Mouse (Mus musculus) spleen, adult 2 months (tissue): ENCODE data around the gene Agbl4. TPM values are rescaled to one million over a fixed set of nuclear protein-coding genes. Genes with fewer than 3 reads are reported as not detected.

Experiments used
- DNase-seq, 2 experiments: peaks; one replicate each; pipeline versions ENCODE4 v3.0.0 to v3.0.0-alpha.2; 2012 to 2021; ENCODE audit warnings: low spot score in 2 of 2, low read depth in 1 of 2
- H3K27ac ChIP-seq: fragments of 200-500 bp; 2 replicates; pipeline ENCODE4 v1.5.1; 2012; ENCODE audit warnings: low read length, inconsistent platforms; ENCODE audit not compliant: insufficient read depth
- H3K27me3 ChIP-seq: fragments of 200-500 bp; 2 replicates; pipeline ENCODE4 v1.6.1; 2012; ENCODE audit warnings: mild to moderate bottlenecking, moderate library complexity, low read length, inconsistent platforms; ENCODE audit not compliant: control insufficient read depth, insufficient read depth
- H3K36me3 ChIP-seq: fragments of 200-500 bp; 2 replicates; pipeline ENCODE4 v1.6.1; 2012; ENCODE audit warnings: mild to moderate bottlenecking, low read length, inconsistent platforms; ENCODE audit not compliant: control insufficient read depth, insufficient read depth
- H3K4me1 ChIP-seq: fragments of 200-500 bp; 2 replicates; pipeline ENCODE4 v1.6.1; 2011; ENCODE audit warnings: inconsistent platforms; ENCODE audit not compliant: control insufficient read depth, insufficient read depth, insufficient read length
- H3K4me3 ChIP-seq: fragments of 200-500 bp; 2 replicates; pipeline ENCODE4 v1.5.1; 2011; ENCODE audit warnings: mild to moderate bottlenecking, inconsistent platforms; ENCODE audit not compliant: insufficient read depth, insufficient read length; ENCODE audit errors: extremely low read depth
- CTCF ChIP-seq: fragments of 200-500 bp; IDR thresholded peaks from 2 replicates; pipeline ENCODE4 v1.5.1; 2011; ENCODE audit warnings: mild to moderate bottlenecking, inconsistent platforms; ENCODE audit not compliant: insufficient read depth, insufficient read length, insufficient replicate concordance; ENCODE audit errors: extremely low read depth
- POLR2A ChIP-seq: fragments of 200-500 bp; IDR thresholded peaks from 2 replicates; pipeline ENCODE4 v1.6.1; 2011; ENCODE audit warnings: low read depth, low read length, inconsistent platforms
- WGBS: fragments of 180-500 bp; shearing (Covaris S2); methylation state at CpG from one replicate; pipeline ENCODE4 v1.1.7; 2018; 5-methylcytosine and 5-hydroxymethylcytosine counted together
- polyA plus RNA-seq: library from polyadenylated mRNA; depleted of rRNA; stranded (reverse); fragments of >200 nt; gene quantifications from 2 replicates; pipeline ENCODE4 v1.2.3, GENCODE M21; 2012

The Agbl4 gene
- polyA plus RNA-seq, 1 experiment, result 0.18 TPM

GRCm38 (mm10) chr4:111579115-111579862 lies 1181.8 kb downstream of the Agbl4 start:
- no peaks in the 10 kb centered on the region for H3K4me1 ChIP-seq

GRCm38 (mm10) chr4:111579863-111580224 lies 1182.4 kb downstream of the Agbl4 start:
- no peak for DNase-seq
- no peak for TF ChIP-seq CTCF
- TF ChIP-seq POLR2A, result no peak
- WGBS, result 69% methylated on average over 4 of the region's 4 CpGs
- H3K27ac ChIP-seq, result no peak overlapping the region
- no peaks in the 10 kb centered on the region for H3K36me3 ChIP-seq
- no peak overlapping the region for H3K4me3 ChIP-seq
- no peaks in the 10 kb centered on the region for H3K4me1 ChIP-seq
- no peaks in the 10 kb centered on the region for H3K27me3 ChIP-seq

More at GRCm38 (mm10) chr4:111579115-111579862, 1181.8 kb downstream of the Agbl4 start:
- H3K27me3 ChIP-seq, result no peaks in the 10 kb centered on the region
- WGBS, result 72% methylated on average over 4 of the region's 4 CpGs
- no peak overlapping the region for H3K27ac ChIP-seq
- H3K36me3 ChIP-seq, result no peaks in the 10 kb centered on the region
- TF ChIP-seq POLR2A (no peak), CTCF (no peak)
- no peak overlapping the region for H3K4me3 ChIP-seq
- DNase-seq, result no peak

- WGBS, result 88% methylated on average over 1 of the region's 1 CpGs
- Histone ChIP-seq H3K27me3 (no peaks in the 10 kb centered on the region), H3K4me1 (no peaks in the 10 kb centered on the region), H3K4me3 (no peak overlapping the region), H3K27ac (no peak overlapping the region), H3K36me3 (no peaks in the 10 kb centered on the region)
- no peak for DNase-seq
- TF ChIP-seq CTCF (no peak), POLR2A (no peak)
Measured at GRCm38 (mm10) chr4:111580239-111580638, 1182.8 kb downstream of the Agbl4 start.

- Histone ChIP-seq H3K27me3 (no peaks in the 10 kb centered on the region), H3K36me3 (no peaks in the 10 kb centered on the region), H3K4me3 (no peak overlapping the region), H3K27ac (no peak overlapping the region), H3K4me1 (no peaks in the 10 kb centered on the region)
- 69% methylated on average over 10 of the region's 10 CpGs for WGBS
- TF ChIP-seq CTCF (no peak), POLR2A (no peak)
- no peak for DNase-seq
Measured at GRCm38 (mm10) chr4:111583562-111584237, 1186.2 kb downstream of the Agbl4 start.

- no peaks in the 10 kb centered on the region for H3K36me3 ChIP-seq
- no peak overlapping the region for H3K4me3 ChIP-seq
- H3K27me3 ChIP-seq, result no peaks in the 10 kb centered on the region
- DNase-seq, result no peak
- no peak overlapping the region for H3K27ac ChIP-seq
- no peak for TF ChIP-seq CTCF
- no peak for TF ChIP-seq POLR2A
- H3K4me1 ChIP-seq, result no peaks in the 10 kb centered on the region
- WGBS, result 63% methylated on average over 7 of the region's 7 CpGs
Measured at GRCm38 (mm10) chr4:111584286-111584685, 1186.8 kb downstream of the Agbl4 start.

- no peak for DNase-seq
- Histone ChIP-seq H3K4me1 (no peaks in the 10 kb centered on the region), H3K27me3 (no peaks in the 10 kb centered on the region), H3K27ac (no peak overlapping the region), H3K4me3 (no peak overlapping the region), H3K36me3 (no peaks in the 10 kb centered on the region)
- WGBS, result 80% methylated on average over 1 of the region's 1 CpGs
- TF ChIP-seq CTCF (no peak), POLR2A (no peak)
Measured at GRCm38 (mm10) chr4:111588211-111588610, 1190.8 kb downstream of the Agbl4 start.

- WGBS, result 90% methylated on average over 4 of the region's 4 CpGs
Measured at GRCm38 (mm10) chr4:111589467-111590170, 1192.2 kb downstream of the Agbl4 start.

More at GRCm38 (mm10) chr4:111589467-111590170, 1192.2 kb downstream of the Agbl4 start:
- DNase-seq, result no peak
- Histone ChIP-seq H3K36me3 (no peaks in the 10 kb centered on the region), H3K27ac (no peak overlapping the region), H3K27me3 (no peaks in the 10 kb centered on the region), H3K4me3 (no peak overlapping the region), H3K4me1 (no peaks in the 10 kb centered on the region)
- TF ChIP-seq POLR2A (no peak), CTCF (no peak)
